ENCODE assay signal across 11 mouse cellular contexts in genomic region chr5:48509194-48509930, GRCm38 (mm10).
DNase-seq lines count a peak whose midpoint lies in the region; ATAC-seq and TF ChIP-seq lines count a peak whose summit lies in the region.
"Had no signal": no experiment of that assay in that cellular context is flagged by ENCODE, and none has a peak within 500 bp of the region (broad histone marks: within the 10 kb centered on the region; RNA-seq: fewer than 3 reads in every experiment).

No protein-coding gene starts in this region.

- no peaks in the 10 kb centered on the region for H3K27me3 ChIP-seq in megakaryocyte, embryonic 14.5 days (replicated peaks)
- no peaks in the 10 kb centered on the region for H3K27me3 ChIP-seq in intestine, embryonic 16.5 days (replicated peaks; ENCODE audit: control insufficient read depth, insufficient read depth, low read length)
- no peaks in the 10 kb centered on the region for H3K27me3 ChIP-seq in small intestine, adult 2 months (ENCODE audit: control insufficient read depth, insufficient read depth, low read length)
- H3K27me3 ChIP-seq: CH12.LX; embryonic facial prominence, embryonic 12.5 days had no signal

- H3K4me3 ChIP-seq in megakaryocyte, embryonic 14.5 days (replicated peaks): peak overlapping the region; percentile 52
- peak overlapping the region; percentile 24; the same call in 1 of the 2 replicates for H3K4me3 ChIP-seq in intestine, embryonic 16.5 days (ENCODE audit: low read length)
- H3K4me3 ChIP-seq in small intestine, adult 2 months (ENCODE audit: low read depth, low read length): peak overlapping the region; percentile 16
- H3K4me3 ChIP-seq: embryonic facial prominence, embryonic 12.5 days had no signal

- H3K27ac ChIP-seq in intestine, embryonic 16.5 days (ENCODE audit: low read length): no peak overlapping the region
- no peak overlapping the region for H3K27ac ChIP-seq in small intestine, adult 2 months (ENCODE audit: insufficient read depth, low read depth, low read length)
- H3K27ac ChIP-seq: embryonic facial prominence, embryonic 12.5 days had no signal

- ATAC-seq in frontal cortex, adult (ENCODE audit: low TSS enrichment): peak; percentile 72
- ATAC-seq in megakaryocyte, adult 5-6 weeks (ENCODE audit: poor library complexity, severe bottlenecking): no peak
- no peak for ATAC-seq in intestine, embryonic 16.5 days

- no peaks in the 10 kb centered on the region for H3K9me3 ChIP-seq in megakaryocyte, embryonic 14.5 days
- no peaks in the 10 kb centered on the region for H3K9me3 ChIP-seq in intestine, embryonic 16.5 days (ENCODE audit: control insufficient read depth, low read length)
- H3K9me3 ChIP-seq: embryonic facial prominence, embryonic 12.5 days had no signal

- TF ChIP-seq POLR2A in small intestine, adult 2 months (IDR thresholded peaks at IDR 0.05; ENCODE audit: low read depth, low read length): no peak

- no peak for DNase-seq in frontal cortex, postnatal 25 days (ENCODE audit: low spot score in 2 of 2)
- DNase-seq in ovary, postnatal 36 days (ENCODE audit: low spot score): no peak
- no peak for DNase-seq in gastrocnemius, postnatal 10 days
- DNase-seq: adrenal gland, postnatal 10 days had no signal

- 55% methylated on average over 18 of the region's 18 CpGs for WGBS in intestine, embryonic 16.5 days
- WGBS in small intestine, adult 2 months: 34% methylated on average over 18 of the region's 18 CpGs

- H3K4me2 ChIP-seq in intestine, embryonic 16.5 days (ENCODE audit: low read depth, low read length): peak overlapping the region; percentile 36
- H3K4me2 ChIP-seq: embryonic facial prominence, embryonic 12.5 days had no signal

- TF ChIP-seq CTCF in small intestine, adult 2 months (IDR thresholded peaks at IDR 0.05; ENCODE audit: extremely low read depth, insufficient read length, insufficient replicate concordance, low read depth, low read length): no peak

- H3K4me1 ChIP-seq in megakaryocyte, embryonic 14.5 days: no peaks in the 10 kb centered on the region
- no peaks in the 10 kb centered on the region for H3K4me1 ChIP-seq in intestine, embryonic 16.5 days (ENCODE audit: control insufficient read depth, insufficient read depth, low read length)
- no peaks in the 10 kb centered on the region for H3K4me1 ChIP-seq in small intestine, adult 2 months (ENCODE audit: control insufficient read depth, insufficient read depth, insufficient read length, low read length)
- H3K4me1 ChIP-seq: embryonic facial prominence, embryonic 12.5 days had no signal

- no peak overlapping the region for H3K9ac ChIP-seq in intestine, embryonic 16.5 days (ENCODE audit: low read depth, low read length)
- H3K9ac ChIP-seq: embryonic facial prominence, embryonic 12.5 days had no signal

- no peaks in the 10 kb centered on the region for H3K36me3 ChIP-seq in megakaryocyte, embryonic 14.5 days (replicated peaks; ENCODE audit: low read length)
- no peaks in the 10 kb centered on the region for H3K36me3 ChIP-seq in intestine, embryonic 16.5 days (ENCODE audit: control insufficient read depth, insufficient read depth, low read length)
- no peaks in the 10 kb centered on the region for H3K36me3 ChIP-seq in small intestine, adult 2 months (ENCODE audit: control insufficient read depth, insufficient read depth, low read length)
- H3K36me3 ChIP-seq: embryonic facial prominence, embryonic 12.5 days had no signal
